Mouse (Mus musculus) heart, adult 2 months (tissue): ENCODE measurements around the gene Olfr24.

Experiments
- CTCF ChIP-seq: fragments of 200-600 bp; IDR thresholded peaks from 2 replicates; pipeline ENCODE4 v1.8.1; 2022; ENCODE audit warnings: antibody characterized with exemption, mild to moderate bottlenecking, moderate library complexity
- EP300 ChIP-seq: fragments of 200-500 bp; IDR thresholded peaks from 2 replicates; pipeline ENCODE4 v1.6.1; 2011; ENCODE audit warnings: low read depth, low read length, control low read depth; ENCODE audit not compliant: insufficient read depth
- POLR2A ChIP-seq: fragments of 200-500 bp; IDR thresholded peaks from 2 replicates; pipeline ENCODE4 v1.6.1; 2011; ENCODE audit warnings: mild to moderate bottlenecking, low read depth, low read length, control low read depth; ENCODE audit not compliant: insufficient read depth

DNA sequence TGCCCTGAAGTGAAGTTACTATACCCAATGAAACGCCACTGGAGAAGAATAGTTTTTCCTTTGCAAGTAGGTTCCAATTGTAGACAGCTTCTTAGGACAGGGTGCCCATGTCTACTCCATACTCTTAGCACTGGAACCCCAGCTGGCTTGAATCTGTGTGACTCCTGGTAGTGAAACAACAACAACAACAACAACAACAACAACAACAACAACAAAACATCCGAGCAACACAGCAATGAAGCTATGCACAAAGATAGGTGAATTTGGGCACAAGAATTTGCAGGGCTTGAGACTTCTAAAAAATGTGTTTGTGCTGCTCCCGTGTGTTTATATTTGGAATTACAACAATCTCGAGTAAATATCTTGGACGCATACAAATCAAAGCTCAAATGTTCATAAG is 19.2 kb downstream of the Olfr24 start:
- TF ChIP-seq CTCF (peak; percentile 50), POLR2A (no peak), EP300 (no peak)
